Mouse (Mus musculus) stomach, postnatal 0 days (tissue): ENCODE results near the gene Plcl2.

Experiments used
- CTCF ChIP-seq: IDR thresholded peaks from 2 replicates; pipeline ENCODE4 v1.5.1; 2016; ENCODE audit warnings: antibody characterized with exemption, low read depth, mild to moderate bottlenecking, moderate library complexity
- EP300 ChIP-seq: optimal IDR thresholded peaks from 2 replicates; pipeline ENCODE3; 2016; ENCODE audit warnings: antibody characterized with exemption

GRCm38 (mm10) chr17:50650535-50651223, 141.5 kb downstream of the Plcl2 start:
- TF ChIP-seq CTCF = no peak
- no peak for TF ChIP-seq EP300
